Comparison of ENCODE assay signal across 8 mouse cellular contexts in the genomic region with DNA sequence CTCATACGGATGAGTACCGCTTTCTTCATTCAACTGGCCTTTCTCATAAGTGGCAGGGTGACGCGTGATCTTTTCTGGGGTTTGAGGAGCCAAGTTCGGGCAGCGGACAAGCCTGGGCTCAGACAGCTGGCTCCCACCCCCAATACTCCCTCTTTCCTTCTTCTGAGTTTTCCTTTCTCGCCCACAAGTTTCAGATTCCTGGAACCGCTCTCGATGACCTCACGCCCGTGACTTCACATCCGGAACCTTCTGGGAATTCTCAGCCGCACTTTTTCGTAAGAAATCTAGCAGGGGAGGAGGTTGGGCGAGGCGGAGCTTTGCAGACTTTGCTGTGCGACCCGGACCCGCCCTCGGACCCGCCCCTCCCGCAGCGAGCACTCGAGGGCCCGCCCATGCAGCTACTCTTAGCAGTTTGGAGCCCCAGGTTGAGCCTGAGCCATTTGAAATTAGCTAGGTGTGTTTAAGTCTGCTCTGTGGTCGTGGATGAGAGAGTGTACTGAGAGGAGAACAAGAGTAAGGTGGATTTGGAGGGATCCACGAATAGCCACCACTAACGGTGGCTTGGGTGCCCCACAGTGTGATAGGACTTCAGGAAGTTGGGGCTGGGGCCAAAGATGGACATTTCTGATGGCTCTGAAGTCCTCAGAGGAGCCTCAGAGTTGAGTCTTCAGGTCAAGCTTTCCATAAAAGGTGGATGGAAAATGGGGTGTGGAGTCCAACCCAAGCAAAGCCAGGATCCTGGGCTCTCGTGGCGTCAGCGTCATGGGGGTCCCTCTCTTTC. TPM values are rescaled to one million over a fixed set of nuclear protein-coding genes. Genes with fewer than 3 reads are reported as not detected.
DNase-seq lines count a peak whose midpoint lies in the region; ATAC-seq and TF ChIP-seq lines count a peak whose summit lies in the region.

No protein-coding gene starts in this region.

- peaks cover 5% of the 10 kb centered on the region for H3K4me1 ChIP-seq in ES-Bruce4 (ENCODE audit: control insufficient read depth, insufficient read depth, low read length)
- peaks cover 13% of the 10 kb centered on the region for H3K4me1 ChIP-seq in forebrain, embryonic 15.5 days

- WGBS in forebrain, embryonic 15.5 days = 10% methylated on average over 31 of the region's 31 CpGs
- WGBS in macrophage (ENCODE audit: missing documents) = 12% methylated on average over 31 of the region's 31 CpGs

- H3K9me3 ChIP-seq in ES-Bruce4 (replicated peaks; ENCODE audit: control insufficient read depth, insufficient read depth, low read length, poor library complexity, severe bottlenecking) = no peaks in the 10 kb centered on the region
- H3K9me3 ChIP-seq in forebrain, embryonic 15.5 days = no peaks in the 10 kb centered on the region

- peak overlapping the region; percentile 73 for H3K9ac ChIP-seq in ES-Bruce4 (ENCODE audit: low read depth, poor library complexity, severe bottlenecking)
- H3K9ac ChIP-seq in forebrain, embryonic 15.5 days (replicated peaks) = peak overlapping the region; percentile 13

- peak overlapping the region; percentile 88 for H3K27ac ChIP-seq in ES-Bruce4 (ENCODE audit: insufficient read depth, low read length)
- no peak overlapping the region for H3K27ac ChIP-seq in forebrain, embryonic 15.5 days (replicated peaks)
- peak overlapping the region; percentile 42; the same call in 1 of the 2 replicates for H3K27ac ChIP-seq in macrophage

- peak; percentile 25 for TF ChIP-seq POLR2A in ES-Bruce4 (IDR thresholded peaks at IDR 0.05; ENCODE audit: insufficient read depth, low read length)

- no peaks in the 10 kb centered on the region for H3K27me3 ChIP-seq in ES-Bruce4 (ENCODE audit: control insufficient read depth, insufficient read depth, low read length, poor library complexity, severe bottlenecking)
- H3K27me3 ChIP-seq in forebrain, embryonic 15.5 days = no peaks in the 10 kb centered on the region

- ATAC-seq in forebrain, embryonic 15.5 days (replicated peaks) = peak; percentile 55

- H3K4me2 ChIP-seq in forebrain, embryonic 15.5 days (replicated peaks) = peak overlapping the region; percentile 55

- no peak for TF ChIP-seq CTCF in ES-Bruce4 (IDR thresholded peaks at IDR 0.05; ENCODE audit: low read depth, low read length)

- TF ChIP-seq EP300 in ES-Bruce4 (IDR thresholded peaks at IDR 0.05; ENCODE audit: insufficient read depth, low read depth, low read length) = 0 out of 2 replicates have a peak, but pooled peaks have one; percentile 30

- DNase-seq in adrenal gland, postnatal 36 days = peak; percentile 93 to 95
- peak; percentile 92 for DNase-seq in heart, postnatal 4 days
- DNase-seq in left cerebral cortex, adult 8-10 months (ENCODE audit: low spot score in 2 of 2) = peak; percentile 57 to 61
- DNase-seq in right cerebral cortex, adult 2 months (ENCODE audit: low spot score in 2 of 2) = peak; percentile 80 to 85
- DNase-seq in urinary bladder, adult 2 months (ENCODE audit: low spot score) = peak; percentile 62

- no peaks in the 10 kb centered on the region for H3K36me3 ChIP-seq in ES-Bruce4 (ENCODE audit: control insufficient read depth, insufficient read depth, low read length, poor library complexity, severe bottlenecking)
- H3K36me3 ChIP-seq in forebrain, embryonic 15.5 days = no peaks in the 10 kb centered on the region
- H3K36me3 ChIP-seq in macrophage (ENCODE audit: inconsistent target) = no peaks in the 10 kb centered on the region

- H3K4me3 ChIP-seq in ES-Bruce4 (ENCODE audit: low read depth, low read length) (peak overlapping the region; percentile 73), macrophage (ENCODE audit: inconsistent target) (peak overlapping the region; percentile 37)
- peak overlapping the region; percentile 34 for H3K4me3 ChIP-seq in forebrain, embryonic 15.5 days

- H3K79me2 ChIP-seq in macrophage (ENCODE audit: inconsistent target) = no peaks in the 10 kb centered on the region

RNA-seq across cellular contexts. Expression of gene Csrnp1, which starts 17.7 kb away (rescaled TPM):
- polyA plus RNA-seq in ES-Bruce4 (2011; ENCODE audit: insufficient read depth, insufficient read length, low read depth, missing spikeins) (28.4 and 39.7 TPM in 2 replicates), macrophage (2018) (5.0 to 8.4 TPM (median 8.0 TPM) in 3 replicates)
- total RNA-seq in adrenal gland, postnatal 36 days (2021) = 10 to 100 TPM; 35.2 to 46.6 TPM
- 1.6 and 2.0 TPM in 2 replicates for polyA plus RNA-seq in forebrain, embryonic 15.5 days (2015; fragmentation: Nextera tagmentation; extraction: Ambion mirVana)
- total RNA-seq in heart, postnatal 4 days (2021) = 10 to 100 TPM; 17.4 to 17.7 TPM
- 10 to 100 TPM; 13.4 to 25.5 (median 14.7) TPM for total RNA-seq in left cerebral cortex, adult 8-10 months (2022)
- total RNA-seq in macrophage (2018; cell fraction: chromatin; rRNA removed) = 100 to 1,000 TPM in 15 of 26 experiments, 10 to 100 TPM in 10, 1 to 10 TPM in 1; 10.0 to 493 (median 150) TPM
- 100 to 1,000 TPM in 12 of 26 experiments, 10 to 100 TPM in 13, 1 to 10 TPM in 1; 8.5 to 831 (median 91.1) TPM for total RNA-seq in macrophage (2018; cell fraction: cytosol; rRNA removed)
- 100 to 1,000 TPM in 18 of 26 experiments, 10 to 100 TPM in 8; 12.4 to 779 (median 246) TPM for total RNA-seq in macrophage (2018; cell fraction: nucleus; rRNA removed)
- polyA plus RNA-seq in urinary bladder, adult 2 months (2012; rRNA removed) = 15.6 and 26.4 TPM in 2 replicates

RNA-seq across cellular contexts. Expression of gene Xirp1, which starts 21.3 kb away (rescaled TPM):
- not detected in 2 replicates for polyA plus RNA-seq in ES-Bruce4 (2011; ENCODE audit: insufficient read depth, insufficient read length, low read depth, missing spikeins)
- under 1 TPM; 0.33 to 0.53 TPM for total RNA-seq in adrenal gland, postnatal 36 days (2021)
- not detected in 2 replicates for polyA plus RNA-seq in forebrain, embryonic 15.5 days (2015; fragmentation: Nextera tagmentation; extraction: Ambion mirVana)
- 100 to 1,000 TPM; 162 to 169 TPM for total RNA-seq in heart, postnatal 4 days (2021)
- total RNA-seq in left cerebral cortex, adult 8-10 months (2022) = under 1 TPM; 0.07 to 0.51 (median 0.31) TPM
- total RNA-seq in macrophage (2018; cell fraction: chromatin; rRNA removed) = not detected
- total RNA-seq in macrophage (2018; cell fraction: cytosol; rRNA removed) = not detected
- total RNA-seq in macrophage (2018; cell fraction: nucleus; rRNA removed) = not detected
- not detected in 3 replicates for polyA plus RNA-seq in macrophage (2018)
- 0.11 and 0.22 TPM in 2 replicates for polyA plus RNA-seq in urinary bladder, adult 2 months (2012; rRNA removed)
